Mouse (Mus musculus) liver, adult 2 months (tissue): ENCODE data around the gene Smim6.

Experiments used
- CTCF ChIP-seq: fragments of 200-500 bp; IDR thresholded peaks from 2 replicates; pipeline ENCODE4 v1.5.1; 2011; ENCODE audit warnings: low read depth, low read length, control low read depth
- POLR2A ChIP-seq: fragments of 200-500 bp; IDR thresholded peaks from 2 replicates; pipeline ENCODE4 v1.6.1; 2011; ENCODE audit warnings: low read length, control low read depth; ENCODE audit not compliant: insufficient read depth; ENCODE audit errors: extremely low read depth

- TF ChIP-seq CTCF (no peak), POLR2A (no peak)
Observed at GRCm38 (mm10) chr11:115899486-115900266, 12.1 kb upstream of the Smim6 start, which contains the start of gene Smim5.
